Mouse (Mus musculus) embryonic fibroblast, embryonic 13.5 days (primary cell): Measurements from ENCODE around the gene Rcvrn.

Experiments
- CTCF ChIP-seq: IDR thresholded peaks from 2 replicates; pipeline ENCODE4 v1.5.1; 2011; ENCODE audit warnings: mild to moderate bottlenecking, control low read depth, low read length, moderate library complexity, borderline replicate concordance; ENCODE audit not compliant: insufficient read depth
- POLR2A ChIP-seq: IDR thresholded peaks from 2 replicates; pipeline ENCODE4 v1.6.1; 2011; ENCODE audit warnings: low read depth, mild to moderate bottlenecking, control low read depth, low read length, moderate library complexity

DNA sequence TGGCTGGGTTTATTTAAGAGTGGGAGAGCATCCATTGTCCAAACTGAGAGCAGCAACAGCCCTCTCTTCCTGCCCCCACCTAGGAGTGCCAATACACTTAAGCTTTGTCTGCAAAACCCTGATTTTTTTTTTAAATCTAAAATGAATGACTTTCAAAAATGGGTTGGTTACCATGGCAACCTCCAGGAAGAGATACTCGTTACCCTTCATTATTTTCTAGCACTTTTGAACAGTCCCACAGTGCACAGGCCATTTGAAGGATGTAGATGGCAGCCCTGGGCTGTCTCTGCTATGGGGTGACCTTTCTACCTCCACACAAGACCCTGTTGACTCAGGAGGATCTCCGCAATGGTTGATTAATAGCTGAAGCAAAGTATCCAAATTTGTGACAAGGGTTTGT is 9.0 kb upstream of the Rcvrn start:
- TF ChIP-seq CTCF (no peak), POLR2A (no peak)
